Mouse (Mus musculus) CH12.LX (cell line): ENCODE measurements at regions not wholly inside any gene's neighbourhood (a gene's known extent, or its start where the extent isn't known, plus 50 kb on each side); places are given as distances from the start of the nearest gene placed in this dataset.

Source experiments
- DNase-seq: peaks from one replicate; pipeline ENCODE4 v3.0.0-alpha.2; 2013; ENCODE audit errors: extremely low read depth
- H3K27ac ChIP-seq: 2 replicates; pipeline ENCODE4 v1.5.1; 2012; ENCODE audit warnings: low read depth, mild to moderate bottlenecking, control low read depth, moderate library complexity; ENCODE audit not compliant: insufficient read depth
- H3K27me3 ChIP-seq: replicated peaks from 2 replicates; pipeline ENCODE3; 2012; ENCODE audit warnings: inconsistent platforms
- H3K36me3 ChIP-seq, 2 experiments: replicated peaks in 1 of 2; 2 replicates each; pipeline versions ENCODE3 to v1.6.1; 2012; ENCODE audit warnings: inconsistent platforms in 1 of 2, low read length in 1 of 2, mild to moderate bottlenecking in 1 of 2, mixed read lengths in 1 of 2, moderate library complexity in 1 of 2; ENCODE audit not compliant: control insufficient read depth in 1 of 2, insufficient read depth in 1 of 2
- H3K4me1 ChIP-seq, 2 experiments: 2 replicates each; pipeline ENCODE4 v1.6.1; 2012; ENCODE audit warnings: inconsistent platforms in 1 of 2, moderate library complexity in 1 of 2; ENCODE audit not compliant: insufficient read depth in 2 of 2, control insufficient read depth in 1 of 2
- H3K4me2 ChIP-seq: 2 replicates; pipeline ENCODE4 v1.6.1; 2012; ENCODE audit warnings: low read depth, mild to moderate bottlenecking, control low read depth; ENCODE audit not compliant: poor library complexity, insufficient read depth, severe bottlenecking
- H3K4me3 ChIP-seq, 3 experiments: fragments of 150-350 bp in 1 of 3; sonication (generic) in 1 of 3; replicated peaks in 1 of 3; 2 replicates each; pipeline versions ENCODE3 to v1.5.1; 2011 to 2012; ENCODE audit warnings: low read depth in 2 of 3, low read length in 2 of 3, mild to moderate bottlenecking in 2 of 3, moderate library complexity in 2 of 3, control low read depth in 1 of 3, improper control_type of control experiment in 1 of 3, inconsistent platforms in 1 of 3, mixed read lengths in 1 of 3; ENCODE audit not compliant: poor library complexity in 1 of 3
- H3K79me2 ChIP-seq: replicated peaks from 2 replicates; pipeline ENCODE4 v1.6.1; 2012; ENCODE audit warnings: mild to moderate bottlenecking, moderate library complexity; ENCODE audit not compliant: control insufficient read depth, poor library complexity, insufficient read depth, severe bottlenecking; ENCODE audit errors: extremely low read depth
- H3K9ac ChIP-seq: 2 replicates; pipeline ENCODE4 v1.6.1; 2012; ENCODE audit warnings: low read depth, mild to moderate bottlenecking, control low read depth, moderate library complexity; ENCODE audit not compliant: insufficient read depth
- H3K9me3 ChIP-seq: replicated peaks from 2 replicates; pipeline ENCODE3; 2012; ENCODE audit warnings: low read length, inconsistent platforms, mixed read lengths
- BHLHE40 ChIP-seq: IDR thresholded peaks from 2 replicates; pipeline ENCODE4 v1.6.1; 2011; ENCODE audit warnings: mild to moderate bottlenecking, low read depth, low read length, improper control_type of control experiment
- CHD2 ChIP-seq: IDR thresholded peaks from 2 replicates; pipeline ENCODE4 v1.6.1; 2011; ENCODE audit warnings: low read length, improper control_type of control experiment
- CTCF ChIP-seq, 2 experiments: IDR thresholded peaks in 1 of 2; conservative IDR thresholded peaks in 1 of 2; 2 replicates each; pipeline ENCODE4 v1.5.1; 2011 to 2012; ENCODE audit warnings: low read depth in 2 of 2, low read length in 2 of 2, improper control_type of control experiment in 1 of 2, inconsistent platforms in 1 of 2, mild to moderate bottlenecking in 1 of 2, moderate library complexity in 1 of 2
- E2F4 ChIP-seq: IDR thresholded peaks from 2 replicates; pipeline ENCODE4 v1.6.1; 2011; ENCODE audit warnings: low read depth, low read length, improper control_type of control experiment; ENCODE audit not compliant: insufficient replicate concordance
- EP300 ChIP-seq: IDR thresholded peaks from 2 replicates; pipeline ENCODE4 v1.6.1; 2011; ENCODE audit warnings: low read length, improper control_type of control experiment
- ETS1 ChIP-seq: conservative IDR thresholded peaks from 2 replicates; pipeline ENCODE4 v1.6.1; 2012; ENCODE audit warnings: low read depth, mild to moderate bottlenecking, inconsistent platforms, low read length, improper control_type of control experiment, moderate library complexity
- GABPA ChIP-seq: IDR thresholded peaks from 2 replicates; pipeline ENCODE4 v1.6.1; 2012; ENCODE audit warnings: low read depth, low read length, improper control_type of control experiment, inconsistent platforms; ENCODE audit not compliant: insufficient replicate concordance
- IRF4 ChIP-seq: IDR thresholded peaks from 2 replicates; pipeline ENCODE4 v1.6.1; 2014; ENCODE audit warnings: low read depth, mild to moderate bottlenecking, inconsistent platforms, low read length, improper control_type of control experiment
- JUN ChIP-seq: IDR thresholded peaks from 2 replicates; pipeline ENCODE4 v1.6.1; 2011; ENCODE audit warnings: low read depth, mild to moderate bottlenecking, low read length, improper control_type of control experiment, moderate library complexity; ENCODE audit not compliant: insufficient read depth
- JUND ChIP-seq: conservative IDR thresholded peaks from 2 replicates; pipeline ENCODE4 v1.6.1; 2011; ENCODE audit warnings: low read depth, low read length, improper control_type of control experiment
- MAFK ChIP-seq: IDR thresholded peaks from 2 replicates; pipeline ENCODE4 v1.6.1; 2011; ENCODE audit warnings: low read length, improper control_type of control experiment; ENCODE audit not compliant: insufficient replicate concordance
- MAX ChIP-seq: IDR thresholded peaks from 2 replicates; pipeline ENCODE4 v1.6.1; 2011; ENCODE audit warnings: low read length, improper control_type of control experiment
- MAZ ChIP-seq: IDR thresholded peaks from 2 replicates; pipeline ENCODE4 v1.6.1; 2012; ENCODE audit warnings: low read depth, mild to moderate bottlenecking, inconsistent platforms, low read length, improper control_type of control experiment, moderate library complexity
- MEF2A ChIP-seq: IDR thresholded peaks from 2 replicates; pipeline ENCODE4 v1.6.1; 2014; ENCODE audit warnings: low read depth, mild to moderate bottlenecking, inconsistent platforms, low read length, improper control_type of control experiment, borderline replicate concordance
- MXI1 ChIP-seq: IDR thresholded peaks from 2 replicates; pipeline ENCODE4 v1.6.1; 2011; ENCODE audit warnings: mild to moderate bottlenecking, low read depth, low read length, improper control_type of control experiment
- NRF1 ChIP-seq: IDR thresholded peaks from 2 replicates; pipeline ENCODE4 v1.6.1; 2014; ENCODE audit warnings: low read depth, mild to moderate bottlenecking, inconsistent platforms, low read length, improper control_type of control experiment, moderate library complexity
- POLR2A ChIP-seq: IDR thresholded peaks from 2 replicates; pipeline ENCODE4 v1.6.1; 2011; ENCODE audit warnings: low read depth, mild to moderate bottlenecking, improper control_type of control experiment, low read length
- RAD21 ChIP-seq: IDR thresholded peaks from 2 replicates; pipeline ENCODE4 v1.6.1; 2011; ENCODE audit warnings: low read depth, mild to moderate bottlenecking, low read length, improper control_type of control experiment, moderate library complexity
- RCOR1 ChIP-seq: conservative IDR thresholded peaks from 2 replicates; pipeline ENCODE4 v1.6.1; 2012; ENCODE audit warnings: low read depth, mild to moderate bottlenecking, inconsistent platforms, low read length, improper control_type of control experiment
- SIN3A ChIP-seq: IDR thresholded peaks from 2 replicates; pipeline ENCODE4 v1.6.1; 2012; ENCODE audit warnings: low read length, improper control_type of control experiment, inconsistent platforms
- SMC3 ChIP-seq: IDR thresholded peaks from 2 replicates; pipeline ENCODE4 v1.6.1; 2011; ENCODE audit warnings: low read depth, low read length, improper control_type of control experiment
- TBP ChIP-seq: conservative IDR thresholded peaks from 2 replicates; pipeline ENCODE4 v1.6.1; 2011; ENCODE audit warnings: low read depth, low read length, improper control_type of control experiment
- TCF12 ChIP-seq: IDR thresholded peaks from 2 replicates; pipeline ENCODE4 v1.6.1; 2014; ENCODE audit warnings: low read depth, mild to moderate bottlenecking, inconsistent platforms, low read length, improper control_type of control experiment
- UBTF ChIP-seq: IDR thresholded peaks from 2 replicates; pipeline ENCODE4 v1.6.1; 2012; ENCODE audit warnings: low read depth, mild to moderate bottlenecking, inconsistent platforms, low read length, improper control_type of control experiment, moderate library complexity
- ZC3H11A ChIP-seq: IDR thresholded peaks from 2 replicates; pipeline ENCODE4 v1.6.1; 2012; ENCODE audit warnings: low read depth, mild to moderate bottlenecking, inconsistent platforms, low read length, improper control_type of control experiment
- ZKSCAN1 ChIP-seq: IDR thresholded peaks from 2 replicates; pipeline ENCODE4 v1.6.1; 2012; ENCODE audit warnings: low read depth, inconsistent platforms, low read length, improper control_type of control experiment, borderline replicate concordance
- ZMIZ1 ChIP-seq: IDR thresholded peaks from 2 replicates; pipeline ENCODE4 v1.6.1; 2012; ENCODE audit warnings: low read depth, mild to moderate bottlenecking, inconsistent platforms, low read length, improper control_type of control experiment
- dilution Hi-C: fragments of 300-500 bp; cut with MboI; formaldehyde crosslinking; loops from 2 replicates; pipeline ENCODE4 v1.14.3; 2020; ENCODE audit warnings: low sequenced_read_pairs; ENCODE audit not compliant: extremely low pct_unique_long_range_greater_than_20kb, extremely low pct_ligation_motif_present
- in situ Hi-C: fragments of 300-500 bp; cut with MboI; formaldehyde crosslinking; loops from 3 replicates; pipeline ENCODE4 v1.14.3; 2019; ENCODE audit warnings: low sequenced_read_pairs, low pct_ligation_motif_present, low pct_unique_long_range_greater_than_20kb, mixed read lengths

DNA sequence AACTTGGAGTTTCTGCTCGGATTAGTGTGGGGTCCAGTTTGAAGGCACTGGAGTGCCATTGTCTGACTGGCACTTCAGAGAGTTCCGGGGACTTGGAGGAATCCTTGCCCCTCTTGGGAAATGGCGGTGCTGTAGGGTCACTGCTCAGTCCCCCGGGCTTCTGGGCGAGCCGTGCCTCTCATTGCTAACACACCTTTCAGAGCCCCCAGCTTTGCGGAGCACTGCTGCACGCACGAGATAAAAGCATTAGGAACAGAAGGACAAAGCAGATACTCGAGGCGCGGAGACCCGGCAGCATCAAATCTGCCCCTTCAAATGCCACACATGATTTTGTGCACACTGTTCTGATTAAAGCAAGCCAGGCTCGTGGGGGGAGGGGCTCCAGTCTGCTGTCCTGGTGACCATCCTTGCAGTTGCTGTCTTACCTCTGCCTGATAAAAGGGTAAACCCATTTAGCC lies 280.8 kb upstream of the Eef2kmt start:
- no peak for DNase-seq
- in situ Hi-C loops = no loop called here
- TF ChIP-seq SIN3A = no peak
- no peak for TF ChIP-seq TBP
- Histone ChIP-seq H3K4me1 (peaks cover 0 to 16% of the 10 kb centered on the region in 2 experiments; a peak in 2 of 4 replicates), H3K27me3 (peaks cover 45% of the 10 kb centered on the region), H3K4me2 (no peak overlapping the region), H3K9me3 (no peaks in the 10 kb centered on the region), H3K36me3 (no peaks in the 10 kb centered on the region), H3K27ac (no peak overlapping the region), H3K9ac (no peak overlapping the region), H3K4me3 (no peak overlapping the region), H3K79me2 (no peaks in the 10 kb centered on the region)
- dilution Hi-C loops = no loop called here

DNA sequence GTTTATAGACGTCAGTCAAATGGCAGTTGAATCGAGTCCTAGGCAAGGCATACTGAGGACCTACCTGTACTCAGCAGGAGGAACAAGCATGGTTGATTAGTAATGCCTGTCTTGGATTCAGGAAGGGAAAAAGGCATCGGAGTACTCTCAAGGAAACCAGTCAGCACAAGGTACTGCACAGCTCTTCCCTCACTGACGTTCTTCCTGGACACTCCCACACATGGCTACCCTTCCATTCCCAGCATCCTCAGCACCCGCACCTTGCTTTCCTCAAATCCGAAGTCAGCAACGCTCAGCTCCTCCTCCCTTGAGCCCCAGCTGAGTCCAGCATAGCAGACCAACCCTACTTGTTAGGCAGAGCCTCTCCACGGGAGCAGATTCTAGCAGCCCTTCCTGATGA lies 279.6 kb upstream of the Eef2kmt start:
- Histone ChIP-seq H3K4me2 (no peak overlapping the region), H3K4me1 (peaks cover 0 to 16% of the 10 kb centered on the region in 2 experiments; a peak in 2 of 4 replicates), H3K4me3 (no peak overlapping the region), H3K36me3 (no peaks in the 10 kb centered on the region), H3K79me2 (no peaks in the 10 kb centered on the region), H3K27me3 (peaks cover 46% of the 10 kb centered on the region), H3K9me3 (no peaks in the 10 kb centered on the region), H3K27ac (no peak overlapping the region), H3K9ac (no peak overlapping the region)
- TF ChIP-seq ZC3H11A = no peak
- no peak for TF ChIP-seq IRF4
- TF ChIP-seq NRF1 = no peak
- TF ChIP-seq CTCF (conservative IDR thresholded peaks at IDR 0.05 in 1 of 2, IDR thresholded peaks at IDR 0.05 in 1 of 2; ENCODE audit: low read depth in 2 of 2, low read length in 2 of 2) = no peak
- TF ChIP-seq RAD21 = no peak
- TF ChIP-seq RCOR1 = no peak
- no peak for TF ChIP-seq TBP
- TF ChIP-seq E2F4 = no peak
- no peak for TF ChIP-seq UBTF
- no peak for TF ChIP-seq JUN
- TF ChIP-seq POLR2A = no peak
- no peak for TF ChIP-seq TCF12
- no peak for TF ChIP-seq MXI1
- TF ChIP-seq BHLHE40 = no peak
- in situ Hi-C loops (no loop called here), dilution Hi-C loops (no loop called here)
- DNase-seq = no peak

DNA sequence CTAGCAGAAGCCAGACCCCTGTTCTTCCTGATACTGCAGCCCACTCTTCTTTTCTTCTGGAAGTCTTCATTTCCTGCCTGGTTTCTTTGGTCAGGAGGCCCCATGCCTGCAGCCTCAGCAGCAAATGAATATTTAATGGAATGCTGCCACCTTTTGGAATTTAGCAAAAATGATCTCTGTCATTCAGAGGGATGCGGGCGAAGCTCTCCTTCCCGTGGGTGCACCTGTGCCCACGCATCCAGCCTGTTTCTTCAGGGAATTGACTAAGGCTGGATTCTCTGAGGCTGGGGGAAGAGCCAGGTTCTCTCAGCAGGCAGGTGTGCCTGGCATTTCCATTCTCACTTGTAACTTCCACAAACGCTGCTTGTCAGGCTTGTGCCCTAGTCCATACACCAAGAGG lies 279.1 kb upstream of the Eef2kmt start:
- dilution Hi-C loops (no loop called here), in situ Hi-C loops (loop anchor here (5.0 kb wide), 1 partner anchor 58 kb away; no protein-coding TSS in a partner anchor)
- no peak overlapping the region for H3K4me3 ChIP-seq
- H3K27me3 ChIP-seq = peaks cover 46% of the 10 kb centered on the region
- no peaks in the 10 kb centered on the region for H3K79me2 ChIP-seq
- no peak overlapping the region for H3K9ac ChIP-seq
- no peak for DNase-seq
- H3K9me3 ChIP-seq = no peaks in the 10 kb centered on the region
- no peaks in the 10 kb centered on the region for H3K36me3 ChIP-seq
- no peak overlapping the region for H3K4me2 ChIP-seq
- peaks cover 0 to 16% of the 10 kb centered on the region in 2 experiments; a peak in 2 of 4 replicates for H3K4me1 ChIP-seq
- no peak overlapping the region for H3K27ac ChIP-seq
- TF ChIP-seq MEF2A = no peak
- no peak for TF ChIP-seq CHD2
- TF ChIP-seq ZMIZ1 = no peak
- no peak for TF ChIP-seq GABPA
- peak; percentile 27 for TF ChIP-seq SMC3
- TF ChIP-seq MAZ = no peak
- TF ChIP-seq MXI1 = no peak
- TF ChIP-seq ZKSCAN1 = no peak
- no peak for TF ChIP-seq EP300
- peak; percentile 53 for TF ChIP-seq RAD21
- TF ChIP-seq ETS1 = no peak
- TF ChIP-seq MAX = no peak
- TF ChIP-seq MAFK = no peak
- TF ChIP-seq JUND = no peak
- TF ChIP-seq CTCF (conservative IDR thresholded peaks at IDR 0.05 in 1 of 2, IDR thresholded peaks at IDR 0.05 in 1 of 2; ENCODE audit: low read depth in 2 of 2, low read length in 2 of 2) = peak in 1 of 2 experiments; percentile 45; a peak in 2 of 4 replicates
- TF ChIP-seq TCF12 = no peak
